Mouse (Mus musculus) Muller cell, postnatal 12 days (primary cell): ENCODE data around the gene Pi4k2a.

ENCODE experiments used
- DNase-seq: peaks from one replicate; pipeline ENCODE4 v3.0.0-alpha.2; 2015; ENCODE audit errors: inconsistent ontology term

Gene Pi4k2a

GRCm38 (mm10) chr19:42135070-42135469, 44.8 kb downstream of the Pi4k2a start:
- no peak for DNase-seq

DNA sequence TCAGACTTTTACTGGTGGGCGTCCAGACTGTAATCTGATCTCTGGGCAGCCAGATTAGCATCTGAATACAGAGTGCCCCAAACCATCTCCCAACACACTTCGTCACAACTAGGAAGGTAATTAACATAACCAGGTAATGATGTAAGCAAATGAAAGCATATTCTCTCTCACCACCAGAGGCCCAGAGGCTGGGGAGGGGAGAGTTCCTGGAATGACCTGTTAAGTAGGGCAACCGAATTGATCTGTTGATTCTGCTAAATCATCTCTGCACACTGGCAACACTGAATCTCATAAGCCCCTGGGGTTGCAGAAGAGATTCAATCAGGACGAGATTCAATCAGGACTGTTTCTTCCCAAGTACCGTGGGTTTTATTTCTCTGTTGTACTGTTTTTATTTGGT, 45.9 kb downstream of the Pi4k2a start:
- peak; percentile 57 for DNase-seq

GRCm38 (mm10) chr19:42137167-42137672, 47.0 kb downstream of the Pi4k2a start:
- no peak for DNase-seq

- no peak for DNase-seq
Observed at GRCm38 (mm10) chr19:42138517-42139285, 48.4 kb downstream of the Pi4k2a start.

DNA sequence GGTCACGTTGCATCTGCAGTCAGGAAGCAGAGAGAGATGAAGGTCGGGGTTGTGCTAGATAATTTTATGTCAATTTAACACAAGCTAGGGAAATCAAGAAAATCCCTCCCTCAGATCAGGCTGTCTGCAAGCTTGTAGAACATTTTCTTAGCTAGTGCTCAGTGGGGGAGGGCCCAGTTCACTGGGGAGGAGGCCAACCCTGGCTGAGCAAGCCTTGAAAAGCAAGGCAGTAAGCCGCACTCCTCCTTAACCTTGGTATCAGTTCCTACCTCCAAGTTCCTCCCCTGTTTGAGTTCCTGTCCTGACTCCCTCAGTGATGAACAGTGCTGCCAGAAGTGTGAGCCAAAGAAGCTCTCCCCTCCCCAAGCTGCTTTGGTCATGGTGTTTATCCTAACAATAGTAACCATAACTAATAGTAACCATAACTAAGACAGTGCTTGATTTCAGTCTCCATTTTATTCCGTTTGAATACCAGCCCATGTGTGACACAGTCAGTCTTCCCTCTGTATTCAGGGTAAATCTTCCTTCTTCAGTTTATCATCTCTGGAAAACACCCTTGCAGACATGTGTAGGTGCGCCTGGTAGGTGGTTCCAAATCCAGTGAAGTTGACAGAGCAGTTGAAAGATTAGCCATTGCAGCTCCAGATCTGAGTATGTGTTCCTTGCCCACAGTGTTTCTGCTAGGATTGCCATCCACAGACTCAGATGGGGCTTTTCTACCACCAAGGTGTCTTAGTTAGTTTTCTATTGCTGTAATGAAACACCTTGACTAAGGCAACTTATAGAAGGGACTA, 49.7 kb downstream of the Pi4k2a start:
- DNase-seq: no peak

- DNase-seq: no peak
Observed at GRCm38 (mm10) chr19:42141998-42142397, 51.7 kb downstream of the Pi4k2a start.

GRCm38 (mm10) chr19:42142757-42143156, 52.5 kb downstream of the Pi4k2a start:
- DNase-seq: no peak

GRCm38 (mm10) chr19:42144067-42144466, 53.8 kb downstream of the Pi4k2a start:
- no peak for DNase-seq

DNA sequence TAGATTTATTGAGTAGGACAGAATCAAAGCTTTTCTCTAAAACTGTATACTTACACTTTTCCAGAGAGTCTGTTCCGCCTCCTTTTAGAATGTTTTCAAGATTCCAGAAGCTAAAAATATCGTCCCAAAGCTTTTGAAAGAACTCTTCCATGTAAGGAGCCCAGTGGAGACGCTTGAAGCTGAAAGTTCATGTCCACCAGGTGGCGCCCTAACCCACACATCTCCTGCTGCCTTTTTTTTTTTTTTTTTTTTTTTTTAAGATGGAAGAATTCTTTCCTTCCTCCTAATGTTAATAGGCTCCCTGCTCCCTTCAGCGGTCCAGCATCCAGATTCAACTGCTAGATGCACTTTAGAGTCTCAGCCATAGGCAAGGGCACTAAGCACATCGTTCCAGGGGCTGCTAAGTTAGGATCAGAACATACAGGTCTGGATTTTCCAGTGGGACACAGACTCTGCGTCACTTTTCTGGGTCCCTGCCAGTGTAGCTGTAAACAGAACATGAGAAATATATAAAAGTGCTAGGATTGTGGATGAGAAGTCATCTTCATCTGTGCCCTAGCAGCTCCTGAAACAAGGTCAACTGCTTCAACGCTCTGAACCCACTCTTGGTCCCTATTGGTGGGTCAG, 54.4 kb downstream of the Pi4k2a start:
- DNase-seq: peak; percentile 72

DNA sequence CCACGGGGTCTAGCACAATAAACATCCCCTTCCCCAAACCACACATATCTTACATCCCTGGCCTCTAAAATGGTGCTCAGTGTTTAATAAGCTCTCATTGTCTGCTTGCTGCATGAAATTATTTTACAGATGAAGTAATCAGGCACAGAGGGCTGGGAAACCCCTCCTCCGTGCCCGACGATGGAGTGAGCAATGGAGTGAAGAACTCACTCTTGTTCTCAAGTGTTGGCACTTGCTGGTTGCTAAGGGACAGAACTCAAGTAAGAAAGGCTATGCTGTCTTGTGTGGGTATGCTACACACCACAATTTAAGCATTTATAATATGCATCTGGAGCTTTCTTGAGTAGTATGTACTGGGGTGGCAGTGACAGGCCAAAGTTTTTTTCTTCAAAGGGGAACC, 54.9 kb downstream of the Pi4k2a start:
- no peak for DNase-seq

DNA sequence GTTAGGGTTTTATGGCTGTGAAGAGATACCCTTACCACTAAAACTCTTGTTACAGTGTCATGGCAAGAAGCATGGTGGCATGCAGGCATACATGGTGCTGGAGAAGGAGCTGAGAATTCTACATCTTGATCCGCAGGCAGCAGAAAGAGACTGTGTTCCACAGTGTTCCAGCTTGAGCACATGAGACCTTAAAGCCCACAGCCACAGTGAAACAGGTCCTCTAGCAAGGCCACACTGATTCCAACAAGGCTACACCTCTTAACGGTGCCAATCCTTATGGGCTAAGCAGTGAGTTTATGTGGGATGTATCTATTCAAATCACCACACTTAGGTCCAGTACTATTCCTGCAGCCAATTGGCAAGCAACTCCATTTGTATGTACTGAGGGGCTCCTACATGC, 55.5 kb downstream of the Pi4k2a start:
- DNase-seq: no peak

DNA sequence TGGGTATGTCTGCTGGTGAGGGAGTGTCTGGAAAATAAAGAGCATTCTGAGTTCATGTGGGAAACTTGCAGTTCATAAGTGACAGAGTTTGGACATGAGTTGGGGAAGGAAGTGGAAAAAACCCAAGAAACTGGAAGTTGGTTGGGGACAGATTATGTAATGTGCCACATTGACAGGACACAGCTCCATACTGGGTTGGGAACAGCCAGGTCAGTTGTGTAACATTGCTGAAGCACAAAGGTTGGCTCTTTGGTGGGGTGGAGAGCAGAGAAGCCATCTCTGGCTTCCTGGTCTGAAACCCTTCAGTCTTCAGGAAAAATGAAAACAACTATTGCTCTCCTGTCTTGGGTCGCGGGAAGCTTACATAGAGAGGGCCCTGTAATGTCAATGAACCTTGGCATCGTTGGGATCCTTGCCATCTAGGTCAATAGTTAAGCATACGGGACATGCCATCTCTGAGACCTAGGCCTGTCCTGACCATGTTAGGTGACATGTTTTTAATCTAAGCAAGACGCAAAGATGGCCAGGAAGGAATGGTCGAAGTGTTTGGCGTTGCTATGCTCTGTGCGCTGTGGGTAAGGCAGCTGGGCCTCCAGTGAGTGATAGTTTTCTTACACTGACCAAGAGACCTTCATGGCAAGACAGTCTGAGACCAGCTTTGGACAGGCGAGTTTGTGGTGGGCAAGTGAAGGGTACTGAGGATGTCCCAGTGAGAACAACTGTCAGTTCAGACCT, 56.2 kb downstream of the Pi4k2a start:
- no peak for DNase-seq

- DNase-seq: peak; percentile 69
Observed at GRCm38 (mm10) chr19:42147170-42147768, 57.0 kb downstream of the Pi4k2a start, which contains the start of gene Marveld1. TSS of gene Marveld1 (plus strand) at chr19:42147400.

- peak; percentile 69 for DNase-seq
Observed at GRCm38 (mm10) chr19:42147769-42148568, 57.7 kb downstream of the Pi4k2a start.

DNA sequence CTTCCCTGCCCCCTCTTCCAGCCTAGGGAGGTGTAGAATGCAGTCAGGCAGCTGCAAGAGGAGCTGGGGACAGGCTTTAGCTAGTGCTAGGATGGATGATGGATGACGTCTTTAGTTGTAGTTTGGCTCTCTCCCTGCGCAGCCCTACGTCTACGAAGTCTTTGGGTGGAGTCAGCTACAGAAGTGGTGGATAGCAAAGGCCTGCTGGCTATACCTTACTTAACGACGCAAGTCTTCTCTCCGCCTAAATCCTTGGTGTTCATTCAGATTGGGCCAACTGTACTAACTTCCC, 58.2 kb downstream of the Pi4k2a start:
- DNase-seq: no peak

DNA sequence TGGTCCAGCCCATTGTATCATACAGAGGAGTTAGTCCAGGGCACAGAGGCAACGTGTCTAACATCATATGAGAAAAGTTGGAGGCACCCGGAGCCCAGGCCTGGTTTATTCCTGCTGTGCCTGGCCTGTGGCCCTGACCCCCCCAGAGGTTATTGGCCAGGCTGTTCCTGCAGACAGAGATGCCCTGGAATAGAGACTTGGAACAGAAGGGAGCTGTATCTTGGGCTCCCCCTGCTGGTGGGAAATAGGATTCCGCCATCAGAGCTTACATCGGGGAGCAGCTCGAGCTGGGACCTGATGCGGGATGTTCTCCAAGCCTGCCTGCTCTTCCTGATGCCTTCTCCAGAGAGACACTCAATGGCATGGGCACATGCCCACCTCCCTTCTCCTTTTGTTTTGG, 61.7 kb downstream of the Pi4k2a start:
- peak; percentile 82 for DNase-seq

GRCm38 (mm10) chr19:42157493-42158237, 67.4 kb downstream of the Pi4k2a start:
- DNase-seq: no peak

DNA sequence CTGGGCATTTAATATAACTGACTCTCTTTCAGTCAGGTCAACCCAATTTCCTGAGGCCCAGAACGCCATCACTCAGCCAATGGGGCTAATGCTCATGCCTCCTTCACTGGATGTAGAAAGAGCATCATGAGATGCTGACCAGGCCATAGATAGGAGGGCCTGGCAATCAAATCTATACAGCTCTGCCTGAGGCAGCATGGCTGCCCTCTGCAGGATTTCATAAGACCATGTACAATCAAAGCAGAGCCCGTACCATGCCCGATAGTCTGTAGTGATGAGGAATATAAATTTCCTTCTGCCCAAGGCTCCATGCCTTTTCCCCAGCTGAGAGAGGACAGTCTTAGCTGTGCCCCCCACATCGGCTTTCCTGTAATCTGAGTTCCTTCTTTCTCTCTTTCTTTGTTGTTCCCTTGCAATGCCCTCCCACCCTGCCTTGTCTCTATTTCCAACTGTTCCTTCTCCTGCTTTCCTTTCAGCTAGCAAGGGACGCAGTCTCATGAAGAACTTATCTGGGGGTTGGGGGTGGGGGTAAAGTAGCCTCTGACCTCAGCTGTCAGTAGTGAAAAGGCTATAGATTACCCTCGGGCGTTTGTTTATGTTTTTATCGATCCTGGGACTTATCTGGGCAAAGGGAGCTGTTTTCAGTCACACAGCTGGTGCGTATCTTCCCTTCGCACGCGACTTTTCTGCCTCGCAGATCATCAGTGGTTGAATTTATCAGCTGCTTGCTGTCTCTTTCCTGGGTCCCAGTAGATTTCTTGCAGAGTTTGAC, 68.2 kb downstream of the Pi4k2a start:
- DNase-seq: no peak

GRCm38 (mm10) chr19:42163764-42164163, 73.5 kb downstream of the Pi4k2a start, which contains the start of gene Zfyve27:
TSS of gene Zfyve27 (plus strand) at chr19:42163951.
- DNase-seq: no peak
